ENCODE assay signal across 8 mouse cellular contexts in genomic region chr2:31382952-31383351, GRCm38 (mm10).
DNase-seq lines count a peak whose midpoint lies in the region; ATAC-seq and TF ChIP-seq lines count a peak whose summit lies in the region.

No protein-coding gene starts in this region.

- H3K4me1 ChIP-seq in cerebellum, adult 2 months (ENCODE audit: control insufficient read depth, insufficient read depth, low read length) = peaks cover 13% of the 10 kb centered on the region
- no peaks in the 10 kb centered on the region for H3K4me1 ChIP-seq in liver, adult 2 months (ENCODE audit: control insufficient read depth, insufficient read depth, low read length)

- H3K79me2 ChIP-seq in liver, adult 2 months (ENCODE audit: control insufficient read depth, insufficient read depth, low read length) = no peaks in the 10 kb centered on the region

- peak; percentile 14 to 36 for DNase-seq in cerebellum, adult 2 months
- DNase-seq in cerebellum, adult 9-10 months = no peak
- DNase-seq in left cerebral cortex, adult 18-20 months (ENCODE audit: low spot score in 2 of 2) = peak; percentile 29 to 53
- DNase-seq in left cerebral cortex, adult 8-10 months (ENCODE audit: low spot score in 2 of 2) = no peak
- peak; percentile 33 for DNase-seq in MN1 (ENCODE audit: low spot score)
- DNase-seq in liver, adult 2 months (ENCODE audit: extremely low read depth, low read depth, low spot score) = peak; percentile 49
- DNase-seq in spleen, postnatal 4 days (ENCODE audit: low spot score in 2 of 2) = peak; percentile 47 to 82

- H3K27me3 ChIP-seq in cerebellum, adult 2 months (ENCODE audit: control insufficient read depth, insufficient read depth, low read length) = no peaks in the 10 kb centered on the region
- H3K27me3 ChIP-seq in liver, adult 2 months (ENCODE audit: control insufficient read depth, insufficient read depth, low read length) = no peaks in the 10 kb centered on the region

- TF ChIP-seq POLR2A in cerebellum, adult 2 months (IDR thresholded peaks at IDR 0.05; ENCODE audit: borderline replicate concordance, insufficient read depth, low read length) = no peak
- no peak for TF ChIP-seq POLR2A in liver, adult 2 months (IDR thresholded peaks at IDR 0.05; ENCODE audit: extremely low read depth, insufficient read depth, low read length)

- H3K9ac ChIP-seq in liver, adult 2 months (ENCODE audit: low read depth, low read length) = no peak overlapping the region

- 42% methylated on average over 4 of the region's 4 CpGs for WGBS in cerebellum, adult 2 months
- 16% methylated on average over 4 of the region's 4 CpGs for whole genome bisulfite sequencing in liver, adult 2 months

- ATAC-seq in common myeloid progenitor, adult 5-6 weeks (replicated peaks; ENCODE audit: low read depth, poor library complexity, severe bottlenecking) = peak; percentile 72; the same call in 1 of the 2 replicates

- no peaks in the 10 kb centered on the region for H3K36me3 ChIP-seq in liver, adult 2 months (ENCODE audit: control insufficient read depth, insufficient read depth, low read length)

- H3K27ac ChIP-seq in cerebellum, adult 2 months (ENCODE audit: insufficient read depth, low read length) = no peak overlapping the region
- H3K27ac ChIP-seq in liver, adult 2 months (replicated peaks; ENCODE audit: insufficient read depth, low read depth, low read length) = no peak overlapping the region

- H3K4me3 ChIP-seq in cerebellum, adult 2 months (replicated peaks; ENCODE audit: insufficient read depth, low read depth, low read length) = no peak overlapping the region
- H3K4me3 ChIP-seq in liver, adult 2 months (ENCODE audit: insufficient read depth, low read depth, low read length) = no peak overlapping the region

- TF ChIP-seq CTCF in cerebellum, adult 2 months (IDR thresholded peaks at IDR 0.05; ENCODE audit: borderline replicate concordance, insufficient read depth, low read depth, low read length) = peak; percentile 58
- peak; percentile 92 for TF ChIP-seq CTCF in liver, adult 2 months (IDR thresholded peaks at IDR 0.05; ENCODE audit: low read depth, low read length)

Comparison
In these comparisons a context has a peak if more than half of its experiments do, and no peak if none do; other contexts are left out.
1. DNase-seq: peak in cerebellum, adult 2 months (2 of 2), left cerebral cortex, adult 18-20 months (2 of 2), MN1 (single experiment), liver, adult 2 months (single experiment) and spleen, postnatal 4 days (2 of 2); none in cerebellum, adult 9-10 months (single experiment) and left cerebral cortex, adult 8-10 months (0 of 2).